Mouse (Mus musculus) hindbrain, embryonic 14.5 days (tissue): Measurements from ENCODE around the gene Kirrel3. TPM values are rescaled to one million over a fixed set of nuclear protein-coding genes. Genes with fewer than 3 reads are reported as not detected.
A peak's percentile ranks its signal among the peaks of the same experiment; 100 is the strongest.

Source experiments
- ATAC-seq: fragments of 200-750 bp; cut with Nextera tagmentation; 2 replicates; pipeline ENCODE4 v1.8.0; 2017; ENCODE audit warnings: moderate number of reproducible peaks, mild to moderate bottlenecking, moderate TSS enrichment, moderate library complexity; ENCODE audit not compliant: low FRiP score
- DNase-seq: peaks from one replicate; pipeline ENCODE4 v3.0.0-alpha.2; 2015; ENCODE audit warnings: low spot score
- H3K27ac ChIP-seq: fragments of 300-500 bp; sonication (generic); 2 replicates; pipeline ENCODE4 v1.5.1; 2014; ENCODE audit warnings: mild to moderate bottlenecking, moderate library complexity
- H3K27me3 ChIP-seq: fragments of 300-500 bp; sonication (generic); 2 replicates; pipeline ENCODE4 v1.6.1; 2014; ENCODE audit warnings: mild to moderate bottlenecking, low read length, mixed read lengths; ENCODE audit not compliant: control insufficient read depth, insufficient read depth
- H3K36me3 ChIP-seq: fragments of 300-500 bp; sonication (generic); replicated peaks from 2 replicates; pipeline ENCODE4 v1.6.1; 2014; ENCODE audit not compliant: control insufficient read depth, insufficient read depth
- H3K4me1 ChIP-seq: fragments of 300-500 bp; sonication (generic); replicated peaks from 2 replicates; pipeline ENCODE4 v1.6.1; 2014; ENCODE audit warnings: antibody characterized with exemption, low read length, mixed read lengths; ENCODE audit not compliant: control insufficient read depth, insufficient read depth
- H3K4me2 ChIP-seq: fragments of 300-500 bp; sonication (generic); replicated peaks from 2 replicates; pipeline ENCODE4 v1.6.1; 2014; ENCODE audit warnings: mild to moderate bottlenecking, moderate library complexity
- H3K4me3 ChIP-seq: fragments of 300-500 bp; sonication (generic); replicated peaks from 2 replicates; pipeline ENCODE4 v1.5.1; 2014; ENCODE audit warnings: mild to moderate bottlenecking, low read length
- H3K9ac ChIP-seq: fragments of 300-500 bp; sonication (generic); 2 replicates; pipeline ENCODE4 v1.6.1; 2014
- H3K9me3 ChIP-seq: fragments of 300-500 bp; sonication (generic); 2 replicates; pipeline ENCODE4 v1.6.1; 2016; ENCODE audit warnings: low read length; ENCODE audit not compliant: control insufficient read depth
- WGBS: fragments of 180-500 bp; shearing (Covaris S2); extraction: QIAGEN DNeasy Blood & Tissue Kit; methylation state at CpG from one replicate; pipeline ENCODE4 v1.1.7; 2014; 5-methylcytosine and 5-hydroxymethylcytosine counted together
- polyA plus RNA-seq: library from polyadenylated mRNA; unstranded; fragments of >200 nt; fragmentation: Nextera tagmentation; extraction: Ambion mirVana; gene quantifications from 2 replicates; pipeline ENCODE4 v1.2.1, GENCODE M21; 2014

Kirrel3 gene
- polyA plus RNA-seq, 1 experiment from 2014 or later = 38.8 TPM

DNA sequence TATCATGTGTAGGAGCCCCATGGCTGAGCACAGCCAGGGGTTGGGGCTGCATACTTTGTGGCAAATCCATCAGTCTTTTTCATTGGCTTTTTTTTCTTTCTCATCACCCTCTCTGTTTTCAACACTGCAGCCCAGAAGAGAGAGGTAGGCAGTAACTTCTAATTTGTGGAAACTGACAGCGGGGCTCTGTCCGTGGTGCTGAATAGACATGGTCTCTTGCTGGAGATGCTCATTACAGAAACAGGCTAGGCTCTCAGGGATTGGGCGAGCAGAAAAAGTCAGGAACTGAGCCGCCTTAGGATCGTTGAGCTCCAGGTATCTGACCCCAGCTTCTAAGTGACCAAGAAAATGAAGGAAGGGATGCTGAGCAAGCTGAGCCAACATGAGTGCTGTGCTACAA lies 427.3 kb downstream of the Kirrel3 start:
- peak; percentile 41; the same call in 1 of the 2 replicates for ATAC-seq
- H3K4me2 ChIP-seq = no peak overlapping the region
- H3K4me3 ChIP-seq = no peak overlapping the region
- no peak overlapping the region; the same call in 1 of the 2 replicates for H3K27ac ChIP-seq
- 12% methylated on average over 5 of the region's 5 CpGs for whole genome bisulfite sequencing
- no peaks in the 10 kb centered on the region for H3K4me1 ChIP-seq
- H3K9me3 ChIP-seq = no peaks in the 10 kb centered on the region
- H3K9ac ChIP-seq = no peak overlapping the region
- no peaks in the 10 kb centered on the region for H3K27me3 ChIP-seq
- peak; percentile 66 for DNase-seq
- H3K36me3 ChIP-seq = no peaks in the 10 kb centered on the region

DNA sequence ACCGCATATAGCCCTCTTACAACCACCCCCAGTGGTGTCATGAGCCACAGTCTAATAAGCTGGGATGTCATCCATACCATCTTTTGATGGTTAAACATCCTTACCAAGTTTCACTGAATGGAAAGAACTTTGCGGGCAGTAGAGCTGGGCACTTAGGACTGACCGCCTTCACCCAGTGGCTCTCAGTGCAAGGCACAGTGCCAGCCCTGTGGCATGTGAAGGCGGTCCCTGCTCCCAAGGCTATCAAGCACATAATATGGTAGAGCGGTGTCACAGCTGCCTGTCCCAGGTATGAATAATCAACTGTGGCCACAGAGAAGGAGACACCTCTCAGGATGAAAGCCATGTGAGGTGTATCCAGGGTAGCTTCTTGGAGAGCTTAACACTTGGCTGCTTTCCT lies 433.3 kb downstream of the Kirrel3 start:
- H3K27ac ChIP-seq = no peak overlapping the region
- H3K4me2 ChIP-seq = no peak overlapping the region
- no peaks in the 10 kb centered on the region for H3K36me3 ChIP-seq
- H3K9ac ChIP-seq = no peak overlapping the region
- WGBS = 98% methylated on average over 5 of the region's 5 CpGs
- H3K4me1 ChIP-seq = peaks cover 4% of the 10 kb centered on the region; the same call in 1 of the 2 replicates
- DNase-seq (no peak), ATAC-seq (no peak)
- no peak overlapping the region for H3K4me3 ChIP-seq
- no peaks in the 10 kb centered on the region for H3K27me3 ChIP-seq
- no peaks in the 10 kb centered on the region for H3K9me3 ChIP-seq

DNA sequence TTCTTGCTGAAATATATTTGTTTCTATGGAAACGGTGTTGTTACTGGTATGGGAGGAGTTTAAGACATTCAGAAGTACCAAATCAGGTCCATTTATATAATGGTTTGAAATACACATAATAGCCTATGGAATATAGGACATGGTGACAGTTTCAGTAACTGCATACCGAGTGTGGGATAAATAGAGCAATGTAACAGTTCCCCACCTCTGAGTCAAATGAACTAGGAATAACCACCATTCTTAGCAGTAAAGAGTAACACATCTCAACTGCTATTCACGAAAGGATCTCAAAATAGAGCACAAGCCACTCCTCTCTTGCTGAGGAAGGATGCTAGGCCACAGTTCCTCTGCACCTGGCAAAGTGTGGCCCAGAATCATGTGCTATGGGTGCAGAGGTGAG lies 434.4 kb downstream of the Kirrel3 start:
- no peaks in the 10 kb centered on the region for H3K27me3 ChIP-seq
- no peak overlapping the region for H3K27ac ChIP-seq
- 89% methylated on average over 3 of the region's 3 CpGs for WGBS
- no peak overlapping the region for H3K9ac ChIP-seq
- no peaks in the 10 kb centered on the region for H3K36me3 ChIP-seq
- peaks cover 4% of the 10 kb centered on the region; the same call in 1 of the 2 replicates for H3K4me1 ChIP-seq
- DNase-seq (no peak), ATAC-seq (no peak)
- H3K4me3 ChIP-seq = no peak overlapping the region
- no peak overlapping the region for H3K4me2 ChIP-seq
- no peaks in the 10 kb centered on the region for H3K9me3 ChIP-seq

DNA sequence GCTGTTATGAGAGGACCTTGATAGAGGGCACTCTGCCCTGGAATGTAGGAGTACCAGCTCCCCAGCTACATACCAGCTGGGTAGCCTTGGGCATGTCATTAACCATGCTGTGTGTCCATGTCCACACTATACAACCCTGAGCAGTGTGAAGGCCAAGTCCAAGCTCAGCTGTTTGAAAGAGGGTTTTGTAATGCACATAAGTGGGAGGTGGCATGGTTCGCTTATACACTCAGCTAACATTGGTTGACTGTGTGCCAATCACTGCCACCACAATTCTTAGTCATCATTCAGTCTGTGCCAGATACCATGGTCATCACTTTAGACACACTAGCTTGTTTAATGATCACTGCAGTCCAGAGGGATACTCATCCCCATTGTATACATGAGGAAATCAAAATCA lies 436.2 kb downstream of the Kirrel3 start:
- H3K9ac ChIP-seq = no peak overlapping the region
- H3K4me3 ChIP-seq = no peak overlapping the region
- no peak overlapping the region for H3K4me2 ChIP-seq
- DNase-seq (no peak), ATAC-seq (no peak)
- H3K9me3 ChIP-seq = no peaks in the 10 kb centered on the region
- H3K4me1 ChIP-seq = peaks cover 4% of the 10 kb centered on the region; the same call in 1 of the 2 replicates
- WGBS = 88% methylated on average over 1 of the region's 1 CpGs
- H3K36me3 ChIP-seq = no peaks in the 10 kb centered on the region
- no peaks in the 10 kb centered on the region for H3K27me3 ChIP-seq
- no peak overlapping the region for H3K27ac ChIP-seq

DNA sequence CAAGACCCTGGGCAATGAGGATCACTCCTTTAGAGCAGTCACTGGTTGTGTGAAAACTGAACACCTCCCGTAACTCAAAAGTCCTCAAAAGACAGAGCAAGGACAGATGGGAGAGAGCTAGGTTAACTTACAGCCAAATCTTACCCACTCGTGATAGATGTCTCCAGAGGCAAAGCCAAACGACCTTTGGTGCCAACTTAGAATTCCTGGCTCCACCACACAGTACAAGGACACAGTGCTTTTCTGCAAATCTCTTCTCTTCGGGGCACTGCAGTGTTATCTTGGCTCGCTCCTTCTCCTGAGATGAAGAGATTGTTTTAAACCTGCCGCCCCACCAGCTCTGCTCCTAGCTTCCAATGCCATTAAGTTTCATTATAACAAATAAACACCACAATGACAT lies 437.0 kb downstream of the Kirrel3 start:
- H3K9me3 ChIP-seq = no peaks in the 10 kb centered on the region
- no peak for DNase-seq
- no peak overlapping the region for H3K27ac ChIP-seq
- H3K4me2 ChIP-seq = no peak overlapping the region
- no peaks in the 10 kb centered on the region for H3K27me3 ChIP-seq
- 74% methylated on average over 6 of the region's 6 CpGs for whole genome bisulfite sequencing
- no peak overlapping the region for H3K9ac ChIP-seq
- H3K36me3 ChIP-seq = no peaks in the 10 kb centered on the region
- H3K4me1 ChIP-seq = peaks cover 4% of the 10 kb centered on the region; the same call in 1 of the 2 replicates
- H3K4me3 ChIP-seq = no peak overlapping the region
- no peak for ATAC-seq

DNA sequence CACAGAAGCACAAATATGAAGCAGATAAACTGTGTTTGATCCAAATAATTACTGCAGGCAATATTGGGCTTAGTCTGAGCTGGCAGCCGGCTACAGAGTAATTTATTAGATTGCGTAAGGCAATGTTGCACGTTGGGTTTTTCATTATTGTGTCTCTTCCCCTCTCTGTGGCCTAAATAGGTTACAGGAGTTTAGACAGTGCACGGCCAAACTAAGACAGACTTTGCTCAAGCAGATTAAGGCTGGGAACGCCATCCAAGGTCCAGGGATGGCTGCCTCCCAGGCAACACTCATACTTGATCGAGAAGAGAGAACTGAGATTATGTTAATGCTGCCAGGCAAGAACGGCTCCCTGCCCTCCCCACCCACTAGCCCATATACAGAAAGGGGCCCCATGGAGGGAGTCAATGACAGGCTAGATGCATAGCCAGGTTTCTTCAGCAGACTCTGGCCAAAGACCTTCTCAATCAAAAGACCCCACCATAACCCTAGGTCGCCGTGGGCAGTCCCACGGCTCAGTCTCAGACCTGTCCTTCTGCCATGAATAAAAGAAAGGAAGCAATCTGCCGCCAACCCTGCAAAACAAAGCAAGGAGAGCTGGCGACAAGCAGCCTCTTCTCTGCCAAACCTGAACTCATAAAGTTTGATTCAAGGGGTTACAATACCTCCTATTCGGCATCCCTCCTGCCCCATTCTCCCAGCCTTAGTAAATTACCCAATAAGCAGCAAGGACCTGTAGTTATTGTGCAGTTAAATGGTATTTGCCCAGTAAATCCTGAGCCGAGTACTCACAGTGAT lies 437.6 kb downstream of the Kirrel3 start:
- Histone ChIP-seq H3K36me3 (no peaks in the 10 kb centered on the region), H3K4me3 (no peak overlapping the region), H3K9me3 (no peaks in the 10 kb centered on the region), H3K4me2 (no peak overlapping the region), H3K4me1 (peaks cover 4% of the 10 kb centered on the region; the same call in 1 of the 2 replicates), H3K27me3 (no peaks in the 10 kb centered on the region), H3K27ac (no peak overlapping the region), H3K9ac (no peak overlapping the region)
- ATAC-seq (peak; percentile 29; the same call in 1 of the 2 replicates), DNase-seq (no peak)
- WGBS = 59% methylated on average over 14 of the region's 14 CpGs

DNA sequence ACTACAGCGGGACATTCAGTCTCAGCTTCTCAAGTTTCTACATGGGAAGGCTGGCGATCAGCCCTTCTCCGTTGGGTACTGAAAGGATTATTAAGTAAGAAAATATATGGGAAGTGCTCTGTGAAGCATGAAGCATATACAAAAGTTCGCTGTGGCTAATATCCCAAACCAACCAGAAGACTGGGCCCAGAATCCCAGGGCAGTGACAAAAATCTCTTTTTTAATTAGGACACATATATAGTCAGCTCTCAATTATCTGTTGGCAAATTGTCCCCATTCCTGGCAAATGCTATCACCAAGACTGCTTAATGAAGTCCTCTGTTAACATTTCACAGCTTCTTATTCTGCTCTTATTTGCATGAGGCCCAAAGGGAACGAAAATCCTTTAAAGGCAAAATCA lies 439.9 kb downstream of the Kirrel3 start:
- Histone ChIP-seq H3K9ac (no peak overlapping the region), H3K9me3 (no peaks in the 10 kb centered on the region), H3K27ac (no peak overlapping the region), H3K4me3 (no peak overlapping the region), H3K27me3 (no peaks in the 10 kb centered on the region), H3K4me1 (peaks cover 4% of the 10 kb centered on the region; the same call in 1 of the 2 replicates), H3K4me2 (no peak overlapping the region), H3K36me3 (no peaks in the 10 kb centered on the region)
- DNase-seq (no peak), ATAC-seq (no peak)
- WGBS = 76% methylated on average over 5 of the region's 5 CpGs

DNA sequence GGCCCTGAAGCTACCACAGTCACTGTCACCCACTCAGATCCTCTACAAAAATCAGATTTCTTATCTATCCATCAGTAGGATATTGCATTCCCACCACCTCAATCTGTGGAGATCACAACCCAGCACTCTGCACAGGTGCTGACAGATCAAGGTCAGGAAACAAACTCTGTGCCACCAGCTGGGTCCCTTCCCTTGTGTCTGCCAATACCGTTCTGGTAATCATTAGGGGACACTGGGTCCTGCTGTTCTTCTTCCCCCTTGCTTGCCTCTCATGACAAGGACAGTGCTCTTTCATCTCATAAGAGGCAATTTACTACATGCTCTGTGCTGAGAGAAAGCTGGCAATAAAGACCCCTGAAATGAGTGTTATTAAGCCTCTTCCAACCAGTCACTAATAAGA lies 444.7 kb downstream of the Kirrel3 start:
- 52% methylated on average over 1 of the region's 1 CpGs for WGBS
- DNase-seq (no peak), ATAC-seq (no peak)
- H3K4me3 ChIP-seq = no peak overlapping the region
- no peaks in the 10 kb centered on the region for H3K9me3 ChIP-seq
- H3K9ac ChIP-seq = no peak overlapping the region
- H3K27me3 ChIP-seq = no peaks in the 10 kb centered on the region
- no peak overlapping the region for H3K27ac ChIP-seq
- H3K4me1 ChIP-seq = no peaks in the 10 kb centered on the region
- no peak overlapping the region for H3K4me2 ChIP-seq
- no peaks in the 10 kb centered on the region for H3K36me3 ChIP-seq

DNA sequence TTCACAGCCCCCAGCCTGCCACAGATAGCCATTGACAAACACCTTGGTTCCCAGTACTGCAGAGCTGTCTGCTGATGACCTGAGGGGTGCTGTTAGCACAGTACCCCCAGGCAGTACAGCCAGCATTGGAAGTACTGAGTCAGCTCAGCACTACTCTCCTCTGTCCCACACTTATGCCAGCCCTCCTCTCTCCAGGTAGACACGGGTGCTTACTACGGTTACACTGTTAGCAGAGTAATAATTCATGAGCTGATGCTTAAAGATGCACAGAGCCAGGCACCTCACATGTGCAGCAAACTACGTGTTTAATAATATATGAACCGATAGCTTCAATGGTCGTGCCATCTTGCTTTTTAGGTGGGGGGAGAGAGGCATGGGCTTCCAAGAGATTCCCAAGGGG lies 452.4 kb downstream of the Kirrel3 start:
- H3K27me3 ChIP-seq = no peaks in the 10 kb centered on the region
- H3K4me3 ChIP-seq = no peak overlapping the region
- H3K9me3 ChIP-seq = no peaks in the 10 kb centered on the region
- DNase-seq (no peak), ATAC-seq (no peak)
- no peak overlapping the region for H3K9ac ChIP-seq
- H3K4me2 ChIP-seq = no peak overlapping the region
- no peak overlapping the region for H3K27ac ChIP-seq
- WGBS = 82% methylated on average over 5 of the region's 5 CpGs
- H3K4me1 ChIP-seq = peaks cover 4% of the 10 kb centered on the region; the same call in 1 of the 2 replicates
- no peaks in the 10 kb centered on the region for H3K36me3 ChIP-seq
